Mouse (Mus musculus) forelimb bud, embryonic 11.5 days (tissue): ENCODE measurements around the gene Fcrls.
A peak's percentile ranks its signal among the peaks of the same experiment; 100 is the strongest.

Experiments used
- DNase-seq: peaks from one replicate; pipeline ENCODE4 v3.0.0-alpha.2; 2012; ENCODE audit warnings: low read depth, low spot score

The Fcrls gene

GRCm38 (mm10) chr3:87263436-87263835 lies at the start of gene Fcrls:
Fcrls (minus strand) TSS chr3:87263738.
- no peak for DNase-seq

GRCm38 (mm10) chr3:87309922-87310321 lies 46.4 kb upstream of the Fcrls start:
- no peak for DNase-seq

- no peak for DNase-seq
These were observed 36.4 kb upstream of the Fcrls start for GRCm38 (mm10) chr3:87299901-87300300.

- DNase-seq, result no peak
These were observed 10.8 kb upstream of the Fcrls start for GRCm38 (mm10) chr3:87274372-87274771.

- DNase-seq, result no peak
These were observed 3.0 kb upstream of the Fcrls start for GRCm38 (mm10) chr3:87266581-87266980.

GRCm38 (mm10) chr3:87255239-87255638 lies 8.3 kb downstream of the Fcrls start:
- DNase-seq, result no peak

- DNase-seq, result no peak
These were observed 14.0 kb downstream of the Fcrls start for GRCm38 (mm10) chr3:87249571-87249970.

- no peak for DNase-seq
These were observed 16.2 kb downstream of the Fcrls start for GRCm38 (mm10) chr3:87247292-87247691.

GRCm38 (mm10) chr3:87243654-87244053 lies 19.9 kb downstream of the Fcrls start:
- DNase-seq, result peak; percentile 55

- DNase-seq, result no peak
These were observed 22.6 kb downstream of the Fcrls start for GRCm38 (mm10) chr3:87240909-87241308.

GRCm38 (mm10) chr3:87223636-87224035 lies 39.9 kb downstream of the Fcrls start:
- DNase-seq, result no peak

- no peak for DNase-seq
These were observed 41.2 kb downstream of the Fcrls start for GRCm38 (mm10) chr3:87222346-87222745.

- DNase-seq, result no peak
These were observed 48.4 kb downstream of the Fcrls start for GRCm38 (mm10) chr3:87215176-87215575.

- DNase-seq, result no peak
These were observed 49.2 kb downstream of the Fcrls start for GRCm38 (mm10) chr3:87214221-87214864.

- no peak for DNase-seq
These were observed 57.0 kb downstream of the Fcrls start for GRCm38 (mm10) chr3:87206336-87207075.
